Mouse (Mus musculus) cerebellum, adult 8-10 months (tissue): Measurements from ENCODE around the gene Klrb1f.
"Not testable (repeated sequence)": the region's sequence is repeated elsewhere in the genome, so short reads cannot be mapped to it uniquely, and the experiment has no call there.

Experiments
- DNase-seq: peaks from one replicate; pipeline ENCODE4 v3.0.0; 2022

Gene Klrb1f

DNA sequence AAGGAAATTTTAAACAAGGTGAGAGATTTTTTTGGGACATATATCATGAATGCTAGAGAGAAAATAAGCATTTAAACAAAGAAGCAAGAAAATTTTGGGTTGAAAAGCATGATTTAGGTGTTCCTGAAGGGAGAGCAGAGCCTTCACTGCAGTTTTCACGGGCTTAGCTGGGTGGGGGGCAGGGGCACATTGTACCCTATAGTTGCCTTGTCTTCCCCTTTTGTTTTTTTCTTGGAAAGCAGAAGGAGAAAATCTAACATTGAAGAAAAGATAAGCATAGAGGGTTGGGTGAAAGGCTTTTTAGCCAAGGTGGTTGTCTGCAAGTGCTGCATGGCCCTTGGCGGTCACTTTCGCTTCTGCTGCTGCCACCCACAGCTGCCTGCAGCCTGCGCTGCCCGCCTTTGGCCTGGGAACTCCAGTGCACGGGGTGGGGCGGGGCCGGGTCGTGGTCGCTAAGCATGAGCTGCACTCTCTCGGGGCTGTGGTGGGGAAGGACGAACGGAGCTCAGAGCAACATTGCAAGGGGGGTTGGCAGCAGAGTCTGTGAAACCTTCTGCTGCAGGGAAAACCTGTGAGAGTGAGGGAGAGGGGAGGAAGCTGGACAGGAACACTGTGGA, 3.3 kb downstream of the Klrb1f start:
- DNase-seq: no peak

DNA sequence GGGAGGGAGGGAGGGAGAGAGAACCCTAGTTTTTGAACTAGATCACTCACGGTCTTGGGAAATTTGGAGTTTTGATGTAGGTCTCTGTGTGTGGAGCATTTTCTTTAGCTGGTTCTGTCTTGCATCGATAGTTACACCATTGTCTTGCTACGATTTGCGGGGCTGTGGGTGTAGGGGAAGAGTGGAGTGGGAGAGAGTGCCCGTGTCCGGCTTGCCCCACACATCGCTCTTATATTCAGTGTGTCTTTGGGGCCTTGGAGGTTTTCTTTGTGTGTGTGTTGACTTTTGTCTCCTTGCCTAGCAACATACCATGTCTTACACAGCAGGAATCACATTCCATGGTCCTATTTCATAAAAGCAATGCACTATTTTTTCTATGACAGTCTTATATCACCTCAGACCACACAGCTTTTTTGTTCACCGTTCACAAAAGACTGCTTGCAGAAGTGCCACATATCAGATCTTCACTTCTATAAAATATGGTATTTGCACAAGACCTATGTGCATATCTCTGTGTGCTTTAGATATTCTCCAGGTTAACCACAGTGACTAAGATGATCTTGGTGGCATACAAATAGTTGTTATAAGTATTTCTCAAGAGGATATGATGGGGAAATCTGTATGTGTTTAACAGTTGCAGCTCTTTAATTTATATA, 4.0 kb downstream of the Klrb1f start:
- no peak for DNase-seq

DNA sequence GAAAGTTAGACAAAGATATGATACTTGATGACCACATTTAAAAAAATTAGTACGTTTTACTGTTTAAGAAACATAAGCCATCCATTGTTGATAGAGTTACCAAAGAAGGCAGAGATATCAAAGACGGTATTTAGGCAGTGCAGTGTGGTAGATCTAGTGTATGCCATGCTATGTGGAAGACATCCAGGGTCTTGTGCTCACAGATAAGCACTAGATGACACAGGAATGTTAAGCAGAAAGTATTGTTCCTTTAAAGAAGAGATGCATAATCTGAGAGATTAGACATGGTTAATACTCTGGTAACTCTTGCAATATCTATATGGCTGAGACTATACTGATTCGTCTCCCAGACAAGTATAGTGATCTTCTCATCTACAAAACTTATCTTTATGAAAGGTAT, 5.4 kb downstream of the Klrb1f start:
- DNase-seq: no peak

DNA sequence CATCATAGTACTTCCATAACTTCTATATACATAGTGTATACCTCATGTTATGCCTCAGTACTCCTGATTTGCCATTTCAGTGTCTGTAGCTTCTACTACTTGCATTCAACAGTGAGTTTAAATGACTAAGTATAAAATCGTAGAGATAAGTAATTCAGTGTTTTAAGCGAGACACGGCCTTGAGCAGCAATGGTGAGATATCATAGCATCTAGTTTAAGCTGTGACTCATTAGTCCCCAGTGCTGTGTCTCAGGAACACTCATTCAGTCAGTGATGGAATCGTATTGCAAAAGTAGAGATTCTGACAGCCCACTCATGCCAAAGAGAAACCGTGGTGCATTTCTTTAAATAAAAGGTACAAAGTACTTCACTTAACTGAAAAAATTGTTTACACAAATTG, 6.0 kb downstream of the Klrb1f start:
- DNase-seq: no peak

DNA sequence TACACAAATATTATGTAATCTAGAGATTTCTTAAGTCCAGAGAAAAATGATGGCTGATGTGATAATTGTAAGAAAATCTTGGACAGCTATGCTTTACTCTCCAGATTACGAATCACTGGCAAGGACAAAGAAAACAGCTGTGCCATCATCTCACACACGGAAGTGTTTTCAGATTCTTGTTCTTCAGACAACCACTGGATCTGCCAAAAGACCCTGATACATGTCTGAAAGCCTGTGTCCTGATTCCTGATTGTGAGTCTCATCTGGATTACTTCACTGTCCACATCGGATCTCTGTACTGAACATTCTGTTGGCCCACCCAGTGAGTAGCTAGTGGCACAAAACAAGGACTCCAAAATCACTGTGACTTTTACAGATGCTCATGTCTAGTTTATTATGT, 10.5 kb downstream of the Klrb1f start:
- no peak for DNase-seq

DNA sequence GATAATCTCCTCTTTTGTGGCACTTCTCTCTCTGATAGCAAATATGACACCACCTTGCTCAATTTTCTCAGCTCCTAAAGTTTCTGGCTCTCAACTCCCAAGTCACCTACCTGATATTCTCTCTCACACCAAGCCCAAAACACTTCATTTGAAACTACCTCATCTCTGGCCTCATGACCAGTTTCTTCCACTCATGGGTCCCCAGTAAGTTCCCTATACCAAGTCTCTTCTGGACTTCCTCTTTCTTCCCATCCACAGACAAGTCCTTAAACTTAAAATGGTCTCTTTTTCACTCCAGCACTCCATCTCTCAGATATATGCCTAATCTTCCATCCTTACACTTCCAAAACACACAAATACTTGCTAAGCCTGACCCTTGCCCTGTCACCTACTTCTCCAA, 12.3 kb downstream of the Klrb1f start:
- DNase-seq: no peak

DNA sequence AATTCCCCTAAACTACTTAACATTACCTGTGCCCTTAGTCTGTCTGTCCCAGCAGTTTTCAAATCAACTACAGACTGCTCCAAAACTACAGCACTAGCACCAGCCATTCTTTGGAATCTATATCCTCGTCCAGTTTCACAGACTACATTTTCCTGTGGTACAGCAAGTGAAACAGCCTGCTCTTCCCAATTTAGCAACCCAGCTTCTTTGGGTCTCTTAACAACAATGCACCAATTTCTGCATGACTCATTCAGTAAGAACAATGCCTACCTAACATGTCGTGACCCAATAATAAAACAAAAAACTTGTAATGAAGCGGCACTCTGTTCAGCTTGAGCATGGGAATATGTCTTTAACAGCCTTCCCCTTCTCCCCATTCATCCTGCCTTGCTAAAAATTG, 19.7 kb downstream of the Klrb1f start:
- DNase-seq: no peak

DNA sequence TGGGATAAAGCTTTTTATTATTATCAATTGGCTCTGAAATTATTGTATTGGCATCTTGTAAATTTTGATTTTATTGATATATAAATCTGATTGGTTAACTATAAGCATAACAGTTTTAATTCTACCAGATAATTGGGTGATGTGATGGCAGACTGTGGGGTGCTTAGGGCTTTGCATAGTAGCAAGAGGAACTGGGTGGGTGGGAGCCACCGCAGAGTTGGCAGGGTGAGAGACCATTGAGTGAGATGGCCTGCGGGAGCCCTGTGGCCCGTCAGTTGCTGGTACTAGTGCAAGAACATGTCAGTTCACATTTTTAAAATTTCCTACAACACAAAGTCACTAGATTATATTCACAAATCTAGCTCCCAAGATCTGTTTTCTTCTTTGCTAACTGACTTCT, 20.2 kb downstream of the Klrb1f start:
- DNase-seq: no peak

DNA sequence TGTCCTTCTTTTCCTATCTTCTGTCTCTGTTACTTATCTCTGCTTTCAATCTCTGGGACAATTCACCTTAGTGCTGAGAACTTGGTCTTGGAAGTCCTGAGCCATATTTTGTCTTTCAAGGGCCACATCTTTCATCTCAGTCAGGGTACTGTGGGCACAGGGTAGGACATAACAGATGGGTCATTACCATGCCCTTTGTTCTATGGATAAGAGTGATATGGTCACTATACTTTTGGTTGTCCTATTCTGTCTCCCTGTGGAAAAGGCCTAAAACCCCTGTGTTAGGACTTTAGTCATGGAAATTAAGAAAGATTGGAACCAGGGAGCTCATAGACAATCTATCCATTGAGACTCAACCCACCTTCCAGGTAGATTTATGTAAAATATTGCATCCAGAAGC, 20.8 kb downstream of the Klrb1f start:
- DNase-seq: no peak

DNA sequence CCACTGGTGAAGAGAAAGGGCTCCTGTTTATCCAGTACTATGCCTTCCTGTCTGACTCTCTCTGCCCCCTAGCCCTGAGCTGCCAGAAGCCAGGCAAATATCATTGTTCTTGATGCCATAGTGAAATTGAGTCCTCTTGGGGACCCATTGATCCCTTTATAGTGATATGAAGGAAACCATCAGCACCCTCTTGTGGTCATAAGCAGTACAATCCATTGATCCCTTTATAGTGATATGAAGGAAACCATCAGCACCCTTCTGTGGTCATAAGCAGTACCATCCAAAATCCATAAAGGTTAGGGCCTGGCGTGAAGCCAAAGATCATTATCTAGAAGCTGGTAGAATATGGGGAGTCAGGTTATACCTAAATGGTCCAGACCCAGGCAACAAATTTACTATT, 21.3 kb downstream of the Klrb1f start:
- no peak for DNase-seq

DNA sequence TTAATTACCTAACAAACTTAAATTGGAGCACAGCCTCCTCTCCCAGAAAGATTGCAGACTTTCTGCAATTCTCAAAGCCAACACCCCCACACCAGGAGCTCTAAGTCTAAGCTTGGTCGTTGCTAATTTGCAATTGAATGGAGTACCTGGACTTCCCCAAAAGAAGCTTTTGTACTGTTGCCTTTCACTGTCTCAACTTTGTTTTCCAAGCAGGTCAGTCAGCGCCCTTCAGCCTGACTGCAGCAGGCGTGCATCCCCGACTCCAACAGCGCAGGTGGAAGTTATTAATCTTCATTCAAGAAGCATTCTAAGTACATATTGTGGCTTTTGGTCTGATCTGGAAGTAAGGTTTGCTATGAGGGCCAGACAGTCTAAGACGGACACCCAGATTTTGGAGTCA, 39.4 kb downstream of the Klrb1f start:
- DNase-seq: no peak

DNA sequence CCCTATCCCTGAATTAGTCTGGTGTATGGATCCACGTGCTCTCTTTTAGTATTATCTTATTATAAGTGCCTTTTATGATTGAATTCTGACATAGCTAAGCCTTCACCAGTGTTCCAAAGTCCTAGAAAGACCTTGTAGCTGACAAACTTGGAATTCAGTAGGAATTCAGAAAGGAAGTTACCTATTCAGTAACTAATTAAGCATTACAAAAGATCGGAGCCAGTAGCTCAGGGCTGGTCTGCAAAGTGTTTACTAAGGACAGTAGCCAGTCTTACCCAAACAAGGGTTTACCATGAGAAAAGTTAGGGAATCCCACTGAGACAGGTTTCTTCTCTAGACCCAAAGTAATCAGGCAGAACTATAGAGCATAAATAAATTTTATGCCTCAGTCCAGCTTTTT, 40.3 kb downstream of the Klrb1f start:
- DNase-seq: not testable (repeated sequence)

DNA sequence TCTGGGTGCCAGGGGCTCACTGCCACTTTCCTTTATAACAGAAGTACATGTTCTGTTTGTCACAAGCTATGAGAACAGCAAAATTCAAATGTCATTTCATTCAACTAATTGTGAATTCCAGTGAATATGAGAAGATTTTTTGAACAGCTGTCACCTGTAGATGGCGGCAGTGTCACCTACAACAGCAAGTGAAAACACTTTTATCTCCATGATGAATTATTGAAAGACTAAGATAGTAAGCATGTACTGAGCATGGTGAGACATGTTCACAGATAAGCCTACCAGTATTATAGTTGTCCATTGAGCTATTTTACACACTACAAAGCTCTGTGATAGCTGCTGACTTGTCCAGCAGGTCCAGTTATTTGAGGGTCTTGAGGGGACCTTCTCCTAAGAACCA, 42.5 kb downstream of the Klrb1f start:
- DNase-seq: no peak

DNA sequence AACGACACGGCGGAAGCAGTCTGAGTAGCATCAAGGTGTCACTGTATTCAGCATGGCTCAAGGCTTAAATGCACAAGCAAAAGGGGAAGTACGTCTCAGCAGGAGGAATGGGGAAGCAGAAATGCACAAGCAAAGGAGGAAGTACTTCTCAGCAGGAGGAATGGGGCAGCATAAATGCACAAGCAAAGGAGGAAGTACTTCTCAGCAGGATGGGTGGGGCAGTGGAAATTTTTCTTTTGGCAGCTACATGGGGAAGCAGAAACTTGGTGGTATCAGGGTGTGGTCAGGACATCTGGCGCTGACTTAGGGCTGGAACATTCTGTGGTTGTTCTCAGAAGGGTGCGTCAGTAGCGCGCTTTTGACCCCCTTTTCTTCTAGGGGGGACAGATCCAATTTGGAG, 42.9 kb downstream of the Klrb1f start:
- DNase-seq: not testable (repeated sequence)

DNA sequence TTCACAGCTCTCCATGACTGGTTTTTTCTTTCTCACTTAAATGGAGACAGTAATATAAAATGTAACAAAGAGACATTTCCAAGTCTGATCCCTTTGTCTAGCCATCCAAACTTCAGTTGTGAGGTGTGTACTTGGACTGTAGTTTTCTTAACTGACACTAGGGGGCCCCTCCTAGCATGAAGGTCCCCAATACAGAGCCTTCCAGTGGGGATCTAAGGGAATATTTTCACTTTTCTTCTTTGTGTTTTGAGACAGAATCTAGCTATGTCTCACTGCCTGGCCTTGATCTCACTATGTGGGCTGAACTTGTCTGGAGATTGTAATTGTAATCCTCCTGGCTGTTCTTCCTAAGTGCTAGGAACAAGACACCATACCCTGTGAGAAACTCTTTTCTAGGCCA, 49.5 kb downstream of the Klrb1f start:
- DNase-seq: no peak

DNA sequence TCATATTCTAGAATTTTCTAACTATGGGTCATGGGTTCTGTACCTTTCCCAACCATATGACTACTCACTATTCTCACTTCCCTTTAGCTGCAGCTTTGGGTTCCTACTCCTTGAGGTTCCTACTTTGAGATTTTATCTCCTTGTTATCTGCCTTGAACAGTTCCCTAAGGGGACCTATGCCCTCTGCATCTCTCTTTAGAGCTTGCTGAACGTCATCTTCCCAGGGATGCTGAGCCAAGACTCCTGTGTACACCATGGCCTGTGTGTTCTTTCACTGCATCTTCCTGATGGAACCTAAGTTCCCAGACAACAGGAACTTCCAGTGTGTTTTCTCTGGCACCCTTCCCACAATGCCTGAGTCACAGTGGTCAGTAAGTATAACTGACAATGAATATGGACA, 52.2 kb downstream of the Klrb1f start:
- DNase-seq: no peak

DNA sequence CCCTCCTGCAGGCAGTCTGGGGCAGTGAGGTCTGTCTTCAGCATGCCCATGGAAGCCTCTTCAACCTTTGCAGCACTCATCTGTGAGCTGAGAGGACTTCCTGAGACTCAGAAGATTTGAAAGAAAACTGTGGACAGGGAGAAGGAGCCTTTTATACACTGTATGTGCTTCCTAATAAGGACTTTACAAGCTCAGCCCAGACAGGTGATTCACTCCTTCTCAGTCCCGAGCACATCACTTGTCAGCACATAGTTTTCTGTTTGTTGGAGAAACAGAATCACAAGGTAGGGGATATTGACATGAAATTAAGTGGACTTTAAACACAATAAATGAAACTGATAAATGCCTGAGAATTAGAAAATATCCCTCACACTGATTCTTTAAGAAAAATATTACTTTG, 55.1 kb downstream of the Klrb1f start, which contains the start of gene Clec2e:
Gene Clec2e, minus strand, starts transcription at position 120 of the 400 bp plus-strand sequence.
- DNase-seq: not testable (repeated sequence)

DNA sequence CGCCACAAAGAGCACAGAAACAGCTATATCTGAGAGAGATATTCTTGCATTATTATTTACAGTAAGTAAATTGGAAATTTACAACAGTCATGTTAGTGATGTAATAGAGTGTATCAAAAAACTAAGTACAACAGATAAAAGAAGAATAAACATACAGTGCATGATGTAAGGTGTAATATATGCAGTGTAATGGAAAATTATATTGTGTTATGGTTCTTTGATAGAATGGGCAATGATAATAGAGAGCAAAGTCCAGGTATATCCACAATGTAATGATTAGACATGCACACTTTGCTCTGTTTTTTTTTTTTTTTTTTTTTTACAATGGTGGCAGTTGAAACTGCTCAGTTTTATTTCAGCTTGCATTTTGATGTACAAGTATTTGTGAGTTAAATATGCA, 55.9 kb downstream of the Klrb1f start:
- DNase-seq: no peak

DNA sequence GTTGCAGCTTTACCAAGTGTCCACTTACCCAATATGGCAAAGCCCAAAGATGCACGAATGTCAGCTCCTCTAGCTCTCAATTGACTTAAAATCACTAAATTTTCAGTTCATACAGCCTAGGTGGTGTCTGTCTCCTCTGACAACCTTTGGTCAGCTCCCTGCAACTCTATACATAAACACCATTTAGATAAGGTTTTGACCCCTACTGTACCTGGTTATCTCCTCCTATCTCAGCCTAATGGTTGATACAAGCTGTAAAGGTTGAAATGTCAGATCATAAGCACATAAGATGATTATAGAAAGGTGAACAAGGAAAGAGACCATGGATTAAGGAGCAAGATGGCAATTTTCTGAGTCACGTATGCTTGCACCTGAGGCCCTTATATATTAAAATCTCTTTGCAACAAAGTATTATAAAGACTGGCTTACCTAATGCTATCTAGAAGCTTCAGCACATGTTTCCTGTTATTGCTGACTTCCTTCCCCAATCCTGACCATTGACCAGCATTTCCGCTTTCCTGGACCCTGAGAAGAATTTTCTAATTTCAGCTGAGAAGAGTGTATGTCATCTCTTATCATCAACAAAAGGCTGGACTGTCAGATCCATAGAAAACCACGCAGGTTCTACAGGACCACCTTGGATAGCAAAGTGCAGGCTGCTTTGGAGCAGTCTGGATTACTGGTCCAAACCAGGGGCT, 57.3 kb downstream of the Klrb1f start:
- no peak for DNase-seq
